Mouse (Mus musculus) adrenal gland, postnatal 10 days (tissue): ENCODE measurements around the gene Cradd. TPM values are rescaled to one million over a fixed set of nuclear protein-coding genes. Genes with fewer than 3 reads are reported as not detected.

Source experiments
- total RNA-seq, 2 experiments: library from RNA; stranded (reverse); gene quantifications; 2 replicates each; pipeline ENCODE4 v1.2.3; 2021

Gene Cradd
- total RNA-seq, 2 experiments from 2014 or later = 8.2 to 13.4 TPM

Other genes with a start within 250 kb of the Cradd start
- 10 to 100 TPM; 30.0 to 34.1 TPM for gene Socs2, start 93.0 kb upstream of the Cradd start, total RNA-seq
- gene Mrpl42, start 177.8 kb upstream of the Cradd start, total RNA-seq = 100 to 1,000 TPM; 174 to 198 TPM
- 100 to 1,000 TPM; 114 to 116 TPM for gene Ube2n, start 191.0 kb upstream of the Cradd start, total RNA-seq
- 100 to 1,000 TPM; 106 to 108 TPM for gene Nudt4, start 240.0 kb upstream of the Cradd start, total RNA-seq